Mouse (Mus musculus) stomach, postnatal 0 days (tissue): ENCODE results near the gene Spag17. TPM values are rescaled to one million over a fixed set of nuclear protein-coding genes. Genes with fewer than 3 reads are reported as not detected.
A peak's percentile ranks its signal among the peaks of the same experiment; 100 is the strongest.

Source experiments
- ATAC-seq: fragments of 200-750 bp; cut with Nextera tagmentation; 2 replicates; pipeline ENCODE4 v1.8.0; 2017; ENCODE audit not compliant: low FRiP score, low TSS enrichment
- DNase-seq: peaks from one replicate; pipeline ENCODE4 v3.0.0-alpha.2; 2016; ENCODE audit warnings: low spot score
- H3K27ac ChIP-seq: fragments of 300-500 bp; sonication (generic); replicated peaks from 2 replicates; pipeline ENCODE4 v1.5.1; 2014; ENCODE audit warnings: mild to moderate bottlenecking, control low read depth
- H3K27me3 ChIP-seq: fragments of 300-500 bp; sonication (generic); 2 replicates; pipeline ENCODE4 v1.6.1; 2014; ENCODE audit warnings: low read length; ENCODE audit not compliant: control insufficient read depth, insufficient read depth
- H3K36me3 ChIP-seq: fragments of 300-500 bp; sonication (generic); 2 replicates; pipeline ENCODE4 v1.6.1; 2014; ENCODE audit warnings: low read length, mixed read lengths; ENCODE audit not compliant: control insufficient read depth, insufficient read depth
- H3K4me1 ChIP-seq: fragments of 300-500 bp; sonication (generic); replicated peaks from 2 replicates; pipeline ENCODE4 v1.6.1; 2014; ENCODE audit warnings: antibody characterized with exemption; ENCODE audit not compliant: control insufficient read depth, insufficient read depth
- H3K4me2 ChIP-seq: fragments of 300-500 bp; sonication (generic); replicated peaks from 2 replicates; pipeline ENCODE4 v1.6.1; 2014; ENCODE audit warnings: low read depth, mild to moderate bottlenecking, control low read depth, moderate library complexity
- H3K4me3 ChIP-seq: fragments of 300-500 bp; sonication (generic); 2 replicates; pipeline ENCODE4 v1.5.1; 2014; ENCODE audit warnings: low read depth, low read length, control low read depth
- H3K9ac ChIP-seq: fragments of 300-500 bp; sonication (generic); 2 replicates; pipeline ENCODE4 v1.6.1; 2014; ENCODE audit warnings: mild to moderate bottlenecking, low read length, control low read depth, mixed read lengths
- H3K9me3 ChIP-seq: fragments of 300-500 bp; sonication (generic); 2 replicates; pipeline ENCODE4 v1.6.1; 2016; ENCODE audit warnings: low read length; ENCODE audit not compliant: control insufficient read depth
- CTCF ChIP-seq: IDR thresholded peaks from 2 replicates; pipeline ENCODE4 v1.5.1; 2016; ENCODE audit warnings: antibody characterized with exemption, low read depth, mild to moderate bottlenecking, moderate library complexity
- EP300 ChIP-seq: optimal IDR thresholded peaks from 2 replicates; pipeline ENCODE3; 2016; ENCODE audit warnings: antibody characterized with exemption
- WGBS: fragments of 180-500 bp; shearing (Covaris S2); extraction: QIAGEN DNeasy Blood & Tissue Kit; methylation state at CpG from one replicate; pipeline ENCODE4 v1.1.7; 2014; 5-methylcytosine and 5-hydroxymethylcytosine counted together
- polyA plus RNA-seq: library from polyadenylated mRNA; unstranded; fragments of >200 nt; fragmentation: Nextera tagmentation; extraction: Ambion mirVana; gene quantifications from 2 replicates; pipeline ENCODE4 v1.2.1, GENCODE M21; 2015

Spag17 gene
- polyA plus RNA-seq, 1 experiment from 2014 or later: not detected

DNA sequence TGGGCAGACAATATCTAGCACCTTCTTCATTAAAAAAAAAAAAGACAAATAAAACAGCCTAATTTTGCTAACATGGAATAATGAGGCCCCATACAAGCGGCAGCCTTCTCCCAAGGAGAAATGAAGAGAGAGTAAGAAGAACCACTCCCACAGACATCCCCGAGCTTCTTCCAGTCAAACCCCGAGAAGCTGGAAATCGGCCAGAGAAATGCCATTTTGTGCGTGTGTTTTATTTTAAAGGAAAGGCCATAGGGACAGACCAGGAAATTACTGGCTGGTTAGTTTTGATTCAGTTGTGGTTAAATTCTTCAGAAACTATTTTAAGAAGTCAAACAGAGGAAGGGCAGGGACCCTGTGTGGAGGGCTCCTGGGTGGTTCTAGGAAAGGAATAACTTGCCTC, 85.6 kb downstream of the Spag17 start:
- no peak overlapping the region for H3K27ac ChIP-seq
- ATAC-seq (no peak), DNase-seq (no peak)
- H3K9ac ChIP-seq: no peak overlapping the region
- no peak overlapping the region for H3K4me3 ChIP-seq
- TF ChIP-seq CTCF (no peak), EP300 (no peak)
- no peaks in the 10 kb centered on the region for H3K9me3 ChIP-seq
- H3K4me1 ChIP-seq: no peaks in the 10 kb centered on the region
- H3K27me3 ChIP-seq: no peaks in the 10 kb centered on the region
- no peaks in the 10 kb centered on the region for H3K36me3 ChIP-seq
- no peak overlapping the region for H3K4me2 ChIP-seq
- 30% methylated on average over 5 of the region's 5 CpGs for WGBS

DNA sequence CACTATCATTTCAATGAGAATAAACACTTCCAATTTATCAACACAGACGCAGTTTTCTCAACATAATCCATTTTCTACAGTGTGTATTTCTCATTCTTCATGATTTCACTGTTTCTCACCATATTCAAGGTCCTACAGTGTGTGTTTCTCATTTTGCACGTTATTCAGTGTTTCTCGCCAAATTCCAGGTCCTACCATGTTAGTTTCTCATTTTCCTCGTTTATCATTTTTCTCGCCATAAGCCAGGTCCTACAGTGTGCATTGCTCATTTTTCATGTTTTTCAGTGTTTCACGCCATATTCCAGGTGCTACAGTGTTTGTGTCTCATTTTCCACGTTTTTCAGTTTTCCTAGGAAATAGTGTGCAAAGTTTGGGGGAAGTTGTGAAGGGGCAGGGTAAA, 95.8 kb downstream of the Spag17 start:
- DNase-seq (no peak), ATAC-seq (no peak)
- Histone ChIP-seq H3K36me3 (no peaks in the 10 kb centered on the region), H3K4me1 (no peaks in the 10 kb centered on the region), H3K4me2 (no peak overlapping the region), H3K9me3 (0 out of 2 replicates have a peak, but pooled peaks cover 2% of the 10 kb centered on the region), H3K4me3 (no peak overlapping the region), H3K27ac (no peak overlapping the region), H3K27me3 (no peaks in the 10 kb centered on the region), H3K9ac (no peak overlapping the region)
- TF ChIP-seq CTCF (no peak), EP300 (no peak)
- WGBS: 64% methylated on average over 7 of the region's 7 CpGs

DNA sequence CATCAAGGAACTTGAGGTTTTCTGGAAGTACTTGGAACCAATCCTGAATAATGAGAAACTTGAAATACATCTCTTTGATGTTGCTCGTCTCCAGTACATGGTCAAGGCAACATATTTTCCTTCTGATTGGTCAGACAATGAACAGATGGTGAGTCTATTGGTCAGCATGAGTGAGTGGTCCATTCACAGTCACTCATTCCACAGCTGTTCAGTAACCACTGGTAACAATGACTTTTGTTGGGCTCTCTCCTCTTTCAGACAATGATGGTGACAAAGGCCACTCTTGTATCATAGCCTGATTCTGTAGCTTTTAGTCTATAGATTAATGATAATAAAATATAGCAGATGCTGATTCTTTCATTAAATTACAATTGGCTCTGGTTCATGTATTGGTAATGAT, 119.5 kb downstream of the Spag17 start:
- Histone ChIP-seq H3K4me2 (no peak overlapping the region), H3K27ac (no peak overlapping the region), H3K4me3 (no peak overlapping the region), H3K27me3 (no peaks in the 10 kb centered on the region), H3K9ac (no peak overlapping the region), H3K4me1 (no peaks in the 10 kb centered on the region), H3K36me3 (no peaks in the 10 kb centered on the region), H3K9me3 (no peaks in the 10 kb centered on the region)
- ATAC-seq: no peak
- 73% methylated on average over 1 of the region's 1 CpGs for WGBS
- DNase-seq: no peak
- TF ChIP-seq CTCF (no peak), EP300 (no peak)

DNA sequence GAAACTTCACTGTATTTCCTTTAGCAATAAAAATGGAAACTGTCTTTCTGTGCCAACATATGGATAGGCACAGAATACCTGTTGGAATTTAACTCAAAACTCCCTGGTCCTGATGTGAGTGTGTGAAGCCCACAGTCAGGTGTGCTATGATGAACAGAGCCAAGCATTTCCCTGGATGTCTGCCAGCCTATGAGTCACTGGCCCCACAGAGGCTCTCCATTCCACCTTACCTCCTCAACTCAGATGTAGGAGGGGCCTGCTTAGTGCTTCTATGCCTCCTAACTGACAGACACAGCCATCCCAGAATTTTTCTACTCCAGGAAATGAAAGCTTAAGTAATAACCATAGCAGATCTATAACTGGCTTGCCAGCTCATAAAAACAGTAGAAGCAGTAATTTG, 124.6 kb downstream of the Spag17 start:
- Histone ChIP-seq H3K4me2 (no peak overlapping the region), H3K36me3 (no peaks in the 10 kb centered on the region), H3K9me3 (no peaks in the 10 kb centered on the region), H3K4me3 (no peak overlapping the region), H3K27ac (no peak overlapping the region), H3K9ac (no peak overlapping the region), H3K4me1 (no peaks in the 10 kb centered on the region), H3K27me3 (no peaks in the 10 kb centered on the region)
- no peak for TF ChIP-seq EP300
- no peak for TF ChIP-seq CTCF
- ATAC-seq (no peak), DNase-seq (no peak)

DNA sequence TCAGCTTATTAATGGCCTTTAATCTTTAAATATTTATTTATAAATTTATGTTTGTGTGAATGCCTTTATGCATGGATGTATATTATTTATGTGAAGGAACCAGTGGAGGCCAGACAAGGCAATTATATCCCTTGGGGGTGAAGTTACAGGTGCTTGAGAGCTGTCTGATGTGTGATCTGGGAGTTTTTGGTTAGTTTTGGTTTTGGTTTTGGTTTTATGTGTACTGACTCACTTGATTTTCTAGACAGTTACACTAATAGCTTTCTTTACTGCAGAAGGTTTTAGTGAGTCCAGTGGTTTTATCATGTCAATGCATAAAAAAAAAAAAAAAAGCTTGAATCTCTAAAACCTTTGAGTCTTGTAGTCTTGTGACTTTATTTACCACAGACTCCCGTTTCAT, 128.9 kb downstream of the Spag17 start:
- Histone ChIP-seq H3K4me3 (no peak overlapping the region), H3K36me3 (no peaks in the 10 kb centered on the region), H3K9ac (no peak overlapping the region), H3K9me3 (no peaks in the 10 kb centered on the region), H3K27ac (no peak overlapping the region), H3K4me2 (no peak overlapping the region), H3K4me1 (no peaks in the 10 kb centered on the region), H3K27me3 (no peaks in the 10 kb centered on the region)
- DNase-seq (no peak), ATAC-seq (no peak)
- no peak for TF ChIP-seq EP300
- TF ChIP-seq CTCF: no peak
- 77% methylated on average over 1 of the region's 1 CpGs for WGBS

DNA sequence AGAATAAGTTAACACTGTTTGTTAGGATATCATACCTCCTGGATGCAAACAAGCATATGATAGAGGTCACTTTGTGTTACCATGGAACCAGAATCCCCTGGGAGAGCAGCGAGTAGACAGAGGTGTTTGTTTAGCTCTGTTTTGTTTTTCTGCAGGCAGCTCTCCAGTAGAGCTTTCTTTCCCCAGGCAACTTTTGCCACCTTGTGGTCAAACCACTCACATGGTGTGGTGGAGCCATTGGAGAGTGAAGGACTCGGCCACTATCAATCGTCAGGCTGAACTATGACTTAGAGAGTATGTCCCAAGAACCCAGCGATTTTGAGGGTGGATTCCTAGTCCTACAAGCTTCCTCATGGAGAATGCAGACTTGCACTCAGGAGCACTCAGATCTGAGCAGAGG, 146.1 kb downstream of the Spag17 start:
- peak; percentile 51 for TF ChIP-seq CTCF
- no peak for TF ChIP-seq EP300
- Histone ChIP-seq H3K4me3 (no peak overlapping the region), H3K27me3 (no peaks in the 10 kb centered on the region), H3K4me2 (no peak overlapping the region), H3K4me1 (no peaks in the 10 kb centered on the region), H3K36me3 (no peaks in the 10 kb centered on the region), H3K9me3 (no peaks in the 10 kb centered on the region), H3K9ac (no peak overlapping the region), H3K27ac (no peak overlapping the region)
- ATAC-seq (no peak), DNase-seq (no peak)
- 45% methylated on average over 4 of the region's 4 CpGs for WGBS
